Mouse (Mus musculus) kidney, adult 10 weeks (tissue): ENCODE results near the gene Frrs1. TPM values are rescaled to one million over a fixed set of nuclear protein-coding genes. Genes with fewer than 3 reads are reported as not detected.

Experiments used
- polyA plus RNA-seq: library from polyadenylated mRNA; stranded (reverse); fragments of 350-450 nt; fragmentation: Illumina TruSeq; extraction: RNeasy Lipid Tissue Mini Kit (QIAGEN cat#74804); gene quantifications from one replicate; pipeline ENCODE4 v1.2.3, GENCODE M21; 2014; ENCODE audit warnings: low read depth, low replicate concordance

Gene Frrs1
- polyA plus RNA-seq: 31.8 TPM

DNA sequence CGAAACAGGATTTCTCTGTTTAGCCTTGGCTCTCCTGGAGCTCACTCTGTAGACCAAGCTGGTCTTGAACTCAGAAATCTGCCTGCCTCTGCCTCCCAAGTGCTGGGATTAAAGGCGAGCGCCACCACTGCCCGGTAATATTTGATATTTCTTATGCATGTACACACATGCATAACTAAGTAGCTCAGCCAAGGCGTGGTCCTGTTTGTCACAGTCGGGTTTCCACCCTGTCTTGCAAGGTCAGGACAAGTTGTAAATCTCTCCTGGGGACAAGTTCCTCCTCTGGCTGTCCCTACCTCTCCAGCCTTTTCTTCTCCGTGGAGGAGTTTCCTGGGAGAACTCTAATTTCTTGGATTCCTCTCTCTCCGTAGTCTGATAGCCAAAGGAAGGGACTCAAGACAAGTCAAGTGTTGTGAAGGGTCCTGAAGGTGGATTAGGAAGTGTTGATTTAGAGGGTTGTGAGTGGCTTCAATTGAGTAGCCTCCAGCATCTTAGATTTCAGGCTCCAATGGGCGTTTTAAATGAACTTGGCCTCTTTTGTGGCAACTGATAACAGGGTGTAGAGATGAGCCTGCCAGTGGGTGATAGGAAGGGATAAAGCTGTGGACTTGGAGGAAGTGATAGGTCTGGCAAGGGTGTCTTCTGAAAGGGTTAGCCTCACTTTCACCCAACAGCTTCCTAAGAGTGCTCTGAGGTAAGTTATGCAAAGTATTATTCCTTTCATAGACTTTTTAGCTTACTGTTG is at the start of gene Frrs1:
Gene Frrs1, plus strand, starts transcription at position 524 of the 745 bp plus-strand sequence.

Other genes starting within 250 kb of the Frrs1 start
- gene Trmt13, start 244.9 kb upstream of the Frrs1 start, polyA plus RNA-seq: 11.9 TPM
- 110 TPM for gene Mfsd14a, start 196.8 kb upstream of the Frrs1 start, polyA plus RNA-seq
- not detected for gene Gm43191, start 178.2 kb upstream of the Frrs1 start, polyA plus RNA-seq
- 184 TPM for gene Slc35a3, start 146.6 kb upstream of the Frrs1 start, polyA plus RNA-seq
- 33.4 TPM for gene Agl, start 51.3 kb upstream of the Frrs1 start, polyA plus RNA-seq
- not detected for gene 4930455H04Rik, start 108.8 kb downstream of the Frrs1 start, polyA plus RNA-seq
- 9.0 TPM for gene Palmd, start 109.5 kb downstream of the Frrs1 start, polyA plus RNA-seq